Mouse (Mus musculus): ENCODE results near the gene Pcbp4.

Pcbp4 gene

GRCm38 (mm10) chr9:106465571-106466200 is 12.6 kb downstream of the Pcbp4 start, which contains the start of gene Gpr62:
Gpr62 (minus strand) TSS chr9:106465938.
- peak; percentile 91 for DNase-seq

GRCm38 (mm10) chr9:106466721-106467120 is 13.6 kb downstream of the Pcbp4 start:
- peak; percentile 50 for DNase-seq

GRCm38 (mm10) chr9:106467746-106468145 is 14.7 kb downstream of the Pcbp4 start:
- peak; percentile 38 for DNase-seq

GRCm38 (mm10) chr9:106469317-106469716 is 16.2 kb downstream of the Pcbp4 start:
- peak; percentile 53 for DNase-seq

- DNase-seq = peak; percentile 36
Observed at GRCm38 (mm10) chr9:106469776-106470175, 16.7 kb downstream of the Pcbp4 start.

- peak; percentile 45 for DNase-seq
Observed at GRCm38 (mm10) chr9:106470991-106471750, 18.1 kb downstream of the Pcbp4 start.

- peak; percentile 73 for DNase-seq
Observed at GRCm38 (mm10) chr9:106471892-106472291, 18.8 kb downstream of the Pcbp4 start.

- peak; percentile 53 for DNase-seq
Observed at GRCm38 (mm10) chr9:106472321-106472720, 19.2 kb downstream of the Pcbp4 start.

- peak; percentile 78 for DNase-seq
Observed at GRCm38 (mm10) chr9:106473081-106473752, 20.1 kb downstream of the Pcbp4 start.

- no peak for DNase-seq
Observed at GRCm38 (mm10) chr9:106473753-106474105, 20.6 kb downstream of the Pcbp4 start.

GRCm38 (mm10) chr9:106474456-106474855 is 21.4 kb downstream of the Pcbp4 start:
- DNase-seq = peak; percentile 87

GRCm38 (mm10) chr9:106475046-106475445 is 22.0 kb downstream of the Pcbp4 start:
- peak; percentile 76 for DNase-seq

GRCm38 (mm10) chr9:106475663-106476001 is 22.5 kb downstream of the Pcbp4 start, which contains the start of gene Rrp9:
Rrp9 (plus strand) TSS chr9:106475963.
- DNase-seq = no peak

- no peak for DNase-seq
Observed at GRCm38 (mm10) chr9:106476002-106476923, 23.2 kb downstream of the Pcbp4 start.

GRCm38 (mm10) chr9:106476924-106477484 is 23.9 kb downstream of the Pcbp4 start, which contains the start of gene Parp3:
Parp3 (minus strand) TSS chr9:106476949.
- peak; percentile 100 for DNase-seq

GRCm38 (mm10) chr9:106477649-106478048 is 24.6 kb downstream of the Pcbp4 start:
- no peak for DNase-seq

- DNase-seq = peak; percentile 39
Observed at GRCm38 (mm10) chr9:106478101-106478500, 25.0 kb downstream of the Pcbp4 start.

GRCm38 (mm10) chr9:106480541-106480940 is 27.4 kb downstream of the Pcbp4 start:
- DNase-seq = no peak

- DNase-seq = peak; percentile 24
Observed at GRCm38 (mm10) chr9:106481075-106481474, 28.0 kb downstream of the Pcbp4 start.

GRCm38 (mm10) chr9:106481676-106482075 is 28.6 kb downstream of the Pcbp4 start:
- peak; percentile 15 for DNase-seq

GRCm38 (mm10) chr9:106482578-106483115 is 29.6 kb downstream of the Pcbp4 start:
- DNase-seq = peak; percentile 14

- peak; percentile 10 for DNase-seq
Observed at GRCm38 (mm10) chr9:106483136-106483535, 30.0 kb downstream of the Pcbp4 start.
